Mouse (Mus musculus) erythroblast, embryonic 14.5 days (primary cell): Measurements from ENCODE around the gene Elp6. TPM values are rescaled to one million over a fixed set of nuclear protein-coding genes. Genes with fewer than 3 reads are reported as not detected.

Source experiments
- H3K27me3 ChIP-seq: 2 replicates; pipeline ENCODE4 v1.6.1; 2012; ENCODE audit warnings: inconsistent platforms; ENCODE audit not compliant: control insufficient read depth
- H3K36me3 ChIP-seq: 2 replicates; pipeline ENCODE4 v1.6.1; 2012; ENCODE audit warnings: mild to moderate bottlenecking, inconsistent platforms; ENCODE audit not compliant: control insufficient read depth
- H3K4me1 ChIP-seq: 2 replicates; pipeline ENCODE4 v1.6.1; 2012; ENCODE audit warnings: inconsistent platforms; ENCODE audit not compliant: control insufficient read depth
- H3K4me3 ChIP-seq: replicated peaks from 2 replicates; pipeline ENCODE3; 2012; ENCODE audit warnings: moderate library complexity, mild to moderate bottlenecking, inconsistent platforms
- H3K9me3 ChIP-seq: 2 replicates; pipeline ENCODE4 v1.6.1; 2012; ENCODE audit warnings: low read length, inconsistent platforms, mixed read lengths; ENCODE audit not compliant: control insufficient read depth
- GATA1 ChIP-seq: IDR thresholded peaks from 2 replicates; pipeline ENCODE4 v1.6.1; 2012; ENCODE audit warnings: low read length, inconsistent platforms, mixed read lengths
- TAL1 ChIP-seq: IDR thresholded peaks from 3 replicates; pipeline ENCODE4 v1.6.1; 2012; ENCODE audit warnings: low read length, inconsistent platforms, mixed read lengths
- polyA plus RNA-seq: library from polyadenylated mRNA; stranded (reverse); fragments of >175 nt; gene quantifications from 2 replicates; pipeline ENCODE4 v1.2.3, GENCODE M21; 2012

Gene Elp6
- polyA plus RNA-seq: 0.34 and 0.40 TPM in 2 replicates

- H3K4me3 ChIP-seq: peak within 1 kb of the TSS; percentile 87
- peaks cover 14% of the 10 kb centered on the region for H3K9me3 ChIP-seq
- no peak for TF ChIP-seq GATA1
- TF ChIP-seq TAL1: no peak
- no peaks in the 10 kb centered on the region for H3K27me3 ChIP-seq
- peaks cover 6% of the 10 kb centered on the region for H3K36me3 ChIP-seq
- peaks cover 40% of the 10 kb centered on the region for H3K4me1 ChIP-seq
Measured at GRCm38 (mm10) chr9:110304969-110305651, at the start of gene Elp6. Gene Elp6 (plus strand): TSS chr9:110305173.

GRCm38 (mm10) chr9:110255407-110256019 is 49.5 kb upstream of the Elp6 start:
- Histone ChIP-seq H3K27me3 (no peaks in the 10 kb centered on the region), H3K4me1 (no peaks in the 10 kb centered on the region), H3K36me3 (no peaks in the 10 kb centered on the region), H3K9me3 (no peaks in the 10 kb centered on the region), H3K4me3 (no peak overlapping the region)
- TF ChIP-seq TAL1 (no peak), GATA1 (no peak)

GRCm38 (mm10) chr9:110258646-110259045 is 46.3 kb upstream of the Elp6 start:
- no peaks in the 10 kb centered on the region for H3K4me1 ChIP-seq
- TF ChIP-seq TAL1 (no peak), GATA1 (no peak)
- no peak overlapping the region for H3K4me3 ChIP-seq
- H3K27me3 ChIP-seq: no peaks in the 10 kb centered on the region
- no peaks in the 10 kb centered on the region for H3K36me3 ChIP-seq
- H3K9me3 ChIP-seq: no peaks in the 10 kb centered on the region

- Histone ChIP-seq H3K4me1 (no peaks in the 10 kb centered on the region), H3K36me3 (no peaks in the 10 kb centered on the region), H3K27me3 (no peaks in the 10 kb centered on the region), H3K4me3 (no peak overlapping the region), H3K9me3 (no peaks in the 10 kb centered on the region)
- TF ChIP-seq GATA1 (no peak), TAL1 (no peak)
Measured at GRCm38 (mm10) chr9:110259118-110259517, 45.9 kb upstream of the Elp6 start.

- no peak for TF ChIP-seq TAL1
- no peak for TF ChIP-seq GATA1
- Histone ChIP-seq H3K36me3 (no peaks in the 10 kb centered on the region), H3K4me3 (no peak overlapping the region), H3K9me3 (no peaks in the 10 kb centered on the region), H3K4me1 (no peaks in the 10 kb centered on the region), H3K27me3 (no peaks in the 10 kb centered on the region)
Measured at GRCm38 (mm10) chr9:110263181-110263580, 41.8 kb upstream of the Elp6 start.

GRCm38 (mm10) chr9:110264991-110265390 is 40.0 kb upstream of the Elp6 start:
- Histone ChIP-seq H3K9me3 (no peaks in the 10 kb centered on the region), H3K27me3 (no peaks in the 10 kb centered on the region), H3K4me1 (no peaks in the 10 kb centered on the region), H3K36me3 (no peaks in the 10 kb centered on the region), H3K4me3 (no peak overlapping the region)
- no peak for TF ChIP-seq GATA1
- no peak for TF ChIP-seq TAL1

GRCm38 (mm10) chr9:110268416-110268815 is 36.6 kb upstream of the Elp6 start:
- H3K36me3 ChIP-seq: no peaks in the 10 kb centered on the region
- no peaks in the 10 kb centered on the region for H3K27me3 ChIP-seq
- no peaks in the 10 kb centered on the region for H3K9me3 ChIP-seq
- H3K4me1 ChIP-seq: no peaks in the 10 kb centered on the region
- TF ChIP-seq GATA1: no peak
- TF ChIP-seq TAL1: no peak
- H3K4me3 ChIP-seq: no peak overlapping the region

GRCm38 (mm10) chr9:110272330-110272729 is 32.6 kb upstream of the Elp6 start:
- no peak for TF ChIP-seq GATA1
- no peak for TF ChIP-seq TAL1
- H3K27me3 ChIP-seq: no peaks in the 10 kb centered on the region
- no peaks in the 10 kb centered on the region for H3K36me3 ChIP-seq
- H3K4me3 ChIP-seq: no peak overlapping the region
- H3K4me1 ChIP-seq: no peaks in the 10 kb centered on the region
- no peaks in the 10 kb centered on the region for H3K9me3 ChIP-seq

- Histone ChIP-seq H3K4me3 (no peak overlapping the region), H3K27me3 (no peaks in the 10 kb centered on the region), H3K4me1 (no peaks in the 10 kb centered on the region), H3K36me3 (no peaks in the 10 kb centered on the region), H3K9me3 (no peaks in the 10 kb centered on the region)
- TF ChIP-seq TAL1: no peak
- TF ChIP-seq GATA1: no peak
Measured at GRCm38 (mm10) chr9:110273507-110273906, 31.5 kb upstream of the Elp6 start.
